Mouse (Mus musculus): ENCODE measurements around the gene Abhd13. TPM values are rescaled to one million over a fixed set of nuclear protein-coding genes. Genes with fewer than 3 reads are reported as not detected.

The Abhd13 gene
- polyA plus RNA-seq, 1 experiment from 2014 or later = 19.8 TPM

DNA sequence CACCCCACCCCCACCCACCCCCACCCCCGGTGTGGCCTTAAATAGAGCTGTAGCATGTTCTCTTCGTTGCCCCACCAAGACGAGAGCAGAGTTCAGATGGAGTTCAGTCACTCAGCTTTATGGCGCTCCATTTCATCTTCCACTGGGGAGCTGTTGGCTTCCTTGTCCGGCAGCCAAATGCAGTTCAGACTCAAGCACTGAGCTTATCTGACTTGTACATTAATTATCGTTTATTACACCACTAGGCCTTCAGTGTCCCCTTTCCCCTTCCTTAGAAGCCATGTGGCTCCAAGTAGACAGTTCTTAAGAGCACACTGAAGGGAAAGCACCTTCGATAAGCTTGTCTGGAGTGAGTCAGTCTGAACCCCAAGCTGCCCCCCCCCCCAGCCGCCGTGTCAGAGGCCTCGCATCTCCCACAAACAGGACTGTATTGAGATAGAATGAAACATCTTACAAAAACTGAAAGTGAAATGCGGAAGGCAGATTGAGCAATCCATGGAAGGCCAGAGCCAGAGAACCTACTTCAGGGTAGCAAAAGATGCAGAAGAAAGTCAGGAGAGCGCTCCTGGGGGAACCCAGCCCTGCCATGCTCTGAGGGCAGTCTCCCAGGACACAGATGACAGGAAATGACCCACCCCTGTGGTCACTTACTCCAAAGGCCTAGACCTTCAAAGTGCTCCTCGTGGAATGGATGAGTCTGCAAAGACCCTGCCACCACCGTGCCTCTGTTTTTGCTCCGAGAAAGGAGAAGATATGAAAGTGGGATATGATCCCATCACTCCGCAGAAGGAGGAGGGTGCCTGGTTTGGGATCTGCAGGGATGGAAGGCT lies 28.9 kb downstream of the Abhd13 start, which contains the start of gene Tnfsf13b:
TSS of gene Tnfsf13b (plus strand) at position 312 of the 830 bp plus-strand sequence.
- Histone ChIP-seq H3K27me3 (ENCODE audit: control insufficient read depth, insufficient read depth, low read length) (no peaks in the 10 kb centered on the region), H3K9me3 (ENCODE audit: control insufficient read depth, low read length) (no peaks in the 10 kb centered on the region), H3K4me1 (replicated peaks; ENCODE audit: control insufficient read depth, insufficient read depth, low read length) (0 out of 2 replicates have a peak, but pooled peaks cover 3% of the 10 kb centered on the region), H3K4me3 (ENCODE audit: low read depth, low read length) (peak within 1 kb of the TSS; percentile 39), H3K4me2 (replicated peaks; ENCODE audit: low read depth, low read length) (peak within 1 kb of the TSS; percentile 66), H3K27ac (ENCODE audit: low read depth, low read length) (no peak within 1 kb of the TSS), H3K36me3 (ENCODE audit: control insufficient read depth, insufficient read depth, low read length) (no peaks in the 10 kb centered on the region), H3K9ac (ENCODE audit: low read depth, low read length) (peak within 1 kb of the TSS; percentile 43)
- no peak for DNase-seq (ENCODE audit: low spot score)
- no peak for ATAC-seq (ENCODE audit: low FRiP score)
- 83% methylated on average over 16 of the region's 16 CpGs for WGBS

DNA sequence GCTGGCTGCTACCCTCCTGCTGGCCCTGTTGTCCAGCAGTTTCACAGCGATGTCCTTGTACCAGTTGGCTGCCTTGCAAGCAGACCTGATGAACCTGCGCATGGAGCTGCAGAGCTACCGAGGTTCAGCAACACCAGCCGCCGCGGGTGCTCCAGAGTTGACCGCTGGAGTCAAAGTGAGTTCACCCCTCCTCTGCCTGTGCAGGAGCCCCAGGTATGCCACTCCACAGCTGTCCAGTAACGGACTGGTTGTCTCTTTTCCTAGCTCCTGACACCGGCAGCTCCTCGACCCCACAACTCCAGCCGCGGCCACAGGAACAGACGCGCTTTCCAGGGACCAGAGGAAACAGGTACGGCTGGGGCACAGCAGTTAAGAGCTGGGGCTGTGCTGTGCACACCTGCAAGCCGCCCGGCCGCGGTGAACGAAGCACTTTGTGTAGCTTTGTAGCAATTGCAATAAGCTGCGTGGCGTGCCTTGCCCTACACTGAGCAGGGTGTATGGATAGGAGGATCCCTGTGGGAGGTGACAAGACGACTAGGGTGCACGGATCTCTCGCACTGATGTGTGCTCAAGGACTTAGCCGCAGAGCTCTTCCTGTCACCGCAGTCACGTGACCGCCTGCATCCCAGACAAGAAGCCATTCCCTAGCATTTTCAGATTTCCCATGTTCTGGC lies 29.6 kb downstream of the Abhd13 start:
- H3K4me3 ChIP-seq (ENCODE audit: low read depth, low read length) = peak overlapping the region; percentile 39
- DNase-seq (ENCODE audit: low spot score) (peak; percentile 73), ATAC-seq (ENCODE audit: low FRiP score) (peak; percentile 64)
- peak overlapping the region; percentile 66 for H3K4me2 ChIP-seq (replicated peaks; ENCODE audit: low read depth, low read length)
- H3K9ac ChIP-seq (ENCODE audit: low read depth, low read length) = peak overlapping the region; percentile 43
- H3K4me1 ChIP-seq (replicated peaks; ENCODE audit: control insufficient read depth, insufficient read depth, low read length) = 0 out of 2 replicates have a peak, but pooled peaks cover 3% of the 10 kb centered on the region
- no peaks in the 10 kb centered on the region for H3K9me3 ChIP-seq (ENCODE audit: control insufficient read depth, low read length)
- no peaks in the 10 kb centered on the region for H3K36me3 ChIP-seq (ENCODE audit: control insufficient read depth, insufficient read depth, low read length)
- H3K27ac ChIP-seq (ENCODE audit: low read depth, low read length) = no peak overlapping the region
- no peaks in the 10 kb centered on the region for H3K27me3 ChIP-seq (ENCODE audit: control insufficient read depth, insufficient read depth, low read length)
- 4% methylated on average over 29 of the region's 29 CpGs for WGBS

DNA sequence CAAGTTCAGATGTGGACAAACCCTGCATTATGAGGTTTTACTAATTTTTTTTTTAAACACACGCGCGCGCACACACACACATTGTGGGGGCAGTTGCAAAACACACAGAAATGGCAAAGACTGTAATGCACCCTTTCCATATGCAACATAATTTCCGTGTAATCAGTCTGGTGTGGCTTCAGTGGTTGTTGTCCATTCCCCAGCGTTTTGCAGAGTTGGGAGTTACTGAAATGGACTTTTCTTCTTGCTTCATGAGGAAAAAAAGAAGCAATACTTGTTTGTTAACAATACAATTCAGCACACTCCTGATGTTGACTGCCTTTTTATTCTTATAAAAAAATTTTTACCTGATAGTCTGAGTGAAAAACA lies 30.1 kb downstream of the Abhd13 start:
- WGBS = 41% methylated on average over 6 of the region's 6 CpGs
- Histone ChIP-seq H3K9ac (ENCODE audit: low read depth, low read length) (peak overlapping the region; percentile 43; the same call in 1 of the 2 replicates), H3K9me3 (ENCODE audit: control insufficient read depth, low read length) (no peaks in the 10 kb centered on the region), H3K4me1 (replicated peaks; ENCODE audit: control insufficient read depth, insufficient read depth, low read length) (0 out of 2 replicates have a peak, but pooled peaks cover 3% of the 10 kb centered on the region), H3K4me3 (ENCODE audit: low read depth, low read length) (peak overlapping the region; percentile 39), H3K4me2 (replicated peaks; ENCODE audit: low read depth, low read length) (peak overlapping the region; percentile 66), H3K27me3 (ENCODE audit: control insufficient read depth, insufficient read depth, low read length) (no peaks in the 10 kb centered on the region), H3K27ac (ENCODE audit: low read depth, low read length) (no peak overlapping the region), H3K36me3 (ENCODE audit: control insufficient read depth, insufficient read depth, low read length) (no peaks in the 10 kb centered on the region)
- no peak for DNase-seq (ENCODE audit: low spot score)
- no peak; the same call in 1 of the 2 replicates for ATAC-seq (ENCODE audit: low FRiP score)

DNA sequence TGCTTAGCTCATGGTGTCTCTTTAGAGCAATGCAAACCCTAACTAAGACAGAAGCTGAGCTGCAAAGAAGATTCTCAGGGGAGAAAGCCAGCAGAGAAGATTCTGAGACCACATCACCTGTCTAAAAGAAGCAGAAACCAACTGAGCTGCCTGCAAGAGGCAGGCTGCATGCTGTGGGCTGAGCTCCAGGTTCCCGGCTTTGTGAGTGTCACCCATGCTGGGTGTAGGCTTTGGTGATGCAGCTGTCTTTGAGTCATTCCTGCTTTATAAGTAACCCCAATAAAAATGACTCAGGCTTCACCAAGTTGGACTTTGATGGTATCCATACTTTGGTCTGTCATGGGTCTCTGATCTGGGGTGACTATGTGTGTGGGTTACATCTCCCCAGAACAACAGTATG lies 38.7 kb downstream of the Abhd13 start:
- no peak overlapping the region for H3K9ac ChIP-seq (ENCODE audit: low read depth, low read length)
- DNase-seq (ENCODE audit: low spot score) (no peak), ATAC-seq (ENCODE audit: low FRiP score) (no peak)
- no peaks in the 10 kb centered on the region for H3K27me3 ChIP-seq (ENCODE audit: control insufficient read depth, insufficient read depth, low read length)
- no peak overlapping the region for H3K27ac ChIP-seq (ENCODE audit: low read depth, low read length)
- H3K4me3 ChIP-seq (ENCODE audit: low read depth, low read length) = no peak overlapping the region
- 82% methylated on average over 1 of the region's 1 CpGs for WGBS
- H3K4me2 ChIP-seq (replicated peaks; ENCODE audit: low read depth, low read length) = no peak overlapping the region
- H3K36me3 ChIP-seq (ENCODE audit: control insufficient read depth, insufficient read depth, low read length) = no peaks in the 10 kb centered on the region
- no peaks in the 10 kb centered on the region for H3K9me3 ChIP-seq (ENCODE audit: control insufficient read depth, low read length)
- no peaks in the 10 kb centered on the region for H3K4me1 ChIP-seq (replicated peaks; ENCODE audit: control insufficient read depth, insufficient read depth, low read length)

- no peaks in the 10 kb centered on the region for H3K4me1 ChIP-seq (replicated peaks; ENCODE audit: control insufficient read depth, insufficient read depth, low read length)
- H3K4me3 ChIP-seq (ENCODE audit: low read depth, low read length) = no peak overlapping the region
- no peak overlapping the region for H3K27ac ChIP-seq (ENCODE audit: low read depth, low read length)
- ATAC-seq (ENCODE audit: low FRiP score) (no peak), DNase-seq (ENCODE audit: low spot score) (peak; percentile 11)
- no peaks in the 10 kb centered on the region for H3K9me3 ChIP-seq (ENCODE audit: control insufficient read depth, low read length)
- no peaks in the 10 kb centered on the region for H3K27me3 ChIP-seq (ENCODE audit: control insufficient read depth, insufficient read depth, low read length)
- H3K4me2 ChIP-seq (replicated peaks; ENCODE audit: low read depth, low read length) = no peak overlapping the region
- H3K9ac ChIP-seq (ENCODE audit: low read depth, low read length) = no peak overlapping the region
- 95% methylated on average over 3 of the region's 3 CpGs for WGBS
- H3K36me3 ChIP-seq (ENCODE audit: control insufficient read depth, insufficient read depth, low read length) = no peaks in the 10 kb centered on the region
Measured at GRCm38 (mm10) chr8:10017231-10017630, 39.7 kb downstream of the Abhd13 start.

DNA sequence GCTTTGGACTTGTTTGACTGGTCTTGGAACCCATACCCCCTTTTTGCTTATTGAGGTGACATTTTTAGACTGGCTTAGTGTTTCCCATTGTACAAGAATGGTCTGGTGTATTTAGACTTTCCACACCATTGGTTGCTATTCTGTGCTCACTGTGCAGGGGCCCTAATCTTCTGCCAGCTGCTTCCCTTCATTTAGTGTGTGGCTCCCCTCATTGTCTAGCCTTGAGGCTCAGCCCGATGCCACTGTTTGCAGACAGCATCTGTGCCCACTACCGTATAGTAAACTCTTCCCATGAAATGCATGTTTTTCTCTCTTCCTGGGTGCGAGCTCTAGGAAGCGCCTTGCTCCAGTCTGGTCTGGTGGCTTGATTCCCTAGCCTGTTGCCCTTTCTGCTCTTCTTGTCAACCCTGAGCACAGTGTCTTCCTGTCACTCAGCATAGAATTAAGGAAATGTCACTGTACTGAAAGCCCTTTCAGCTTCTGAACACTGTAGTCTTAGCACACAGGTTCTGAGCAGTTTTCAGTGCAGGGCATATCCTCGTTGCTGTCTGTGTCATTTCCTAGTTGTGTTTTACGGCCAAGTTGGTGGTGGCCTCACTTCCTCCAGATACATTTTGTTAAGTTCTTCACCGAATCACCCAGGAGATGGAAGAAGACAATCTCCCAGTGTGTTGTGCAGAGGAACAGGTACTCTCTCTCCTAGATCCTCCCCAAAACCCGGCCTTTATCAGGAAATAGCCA lies 53.0 kb downstream of the Abhd13 start:
- Histone ChIP-seq H3K27me3 (ENCODE audit: control insufficient read depth, insufficient read depth, low read length) (no peaks in the 10 kb centered on the region), H3K4me1 (replicated peaks; ENCODE audit: control insufficient read depth, insufficient read depth, low read length) (no peaks in the 10 kb centered on the region), H3K9me3 (ENCODE audit: control insufficient read depth, low read length) (no peaks in the 10 kb centered on the region), H3K36me3 (ENCODE audit: control insufficient read depth, insufficient read depth, low read length) (no peaks in the 10 kb centered on the region), H3K27ac (ENCODE audit: low read depth, low read length) (no peak overlapping the region), H3K4me2 (replicated peaks; ENCODE audit: low read depth, low read length) (no peak overlapping the region), H3K9ac (ENCODE audit: low read depth, low read length) (no peak overlapping the region), H3K4me3 (ENCODE audit: low read depth, low read length) (no peak overlapping the region)
- WGBS = 87% methylated on average over 8 of the region's 8 CpGs
- no peak for ATAC-seq (ENCODE audit: low FRiP score)
- DNase-seq (ENCODE audit: low spot score) = no peak

- no peak overlapping the region for H3K9ac ChIP-seq (ENCODE audit: low read depth, low read length)
- H3K27ac ChIP-seq (ENCODE audit: low read depth, low read length) = no peak overlapping the region
- no peaks in the 10 kb centered on the region for H3K9me3 ChIP-seq (ENCODE audit: control insufficient read depth, low read length)
- 84% methylated on average over 9 of the region's 9 CpGs for WGBS
- no peaks in the 10 kb centered on the region for H3K36me3 ChIP-seq (ENCODE audit: control insufficient read depth, insufficient read depth, low read length)
- no peaks in the 10 kb centered on the region for H3K27me3 ChIP-seq (ENCODE audit: control insufficient read depth, insufficient read depth, low read length)
- H3K4me1 ChIP-seq (replicated peaks; ENCODE audit: control insufficient read depth, insufficient read depth, low read length) = no peaks in the 10 kb centered on the region
- no peak overlapping the region for H3K4me3 ChIP-seq (ENCODE audit: low read depth, low read length)
- no peak overlapping the region for H3K4me2 ChIP-seq (replicated peaks; ENCODE audit: low read depth, low read length)
- ATAC-seq (ENCODE audit: low FRiP score) (no peak), DNase-seq (ENCODE audit: low spot score) (no peak)
Measured at GRCm38 (mm10) chr8:10031177-10031576, 53.7 kb downstream of the Abhd13 start.

GRCm38 (mm10) chr8:10040866-10041265 lies 63.4 kb downstream of the Abhd13 start:
- ATAC-seq (ENCODE audit: low FRiP score) = no peak
- H3K9ac ChIP-seq (ENCODE audit: low read depth, low read length) = no peak overlapping the region
- no peaks in the 10 kb centered on the region for H3K4me1 ChIP-seq (replicated peaks; ENCODE audit: control insufficient read depth, insufficient read depth, low read length)
- H3K27me3 ChIP-seq (ENCODE audit: control insufficient read depth, insufficient read depth, low read length) = no peaks in the 10 kb centered on the region
- H3K4me2 ChIP-seq (replicated peaks; ENCODE audit: low read depth, low read length) = no peak overlapping the region
- H3K36me3 ChIP-seq (ENCODE audit: control insufficient read depth, insufficient read depth, low read length) = no peaks in the 10 kb centered on the region
- no peak overlapping the region for H3K4me3 ChIP-seq (ENCODE audit: low read depth, low read length)
- H3K9me3 ChIP-seq (ENCODE audit: control insufficient read depth, low read length) = no peaks in the 10 kb centered on the region
- no peak for DNase-seq (ENCODE audit: low spot score)
- H3K27ac ChIP-seq (ENCODE audit: low read depth, low read length) = no peak overlapping the region
- 70% methylated on average over 3 of the region's 3 CpGs for WGBS

Measured in hindbrain, embryonic 11.5 days (tissue).